Mouse (Mus musculus) ES-Bruce4 (cell line): Measurements from ENCODE around the gene Eprs.
A peak's percentile ranks its signal among the peaks of the same experiment; 100 is the strongest.

Experiments used
- CTCF ChIP-seq: IDR thresholded peaks from one replicate; pipeline ENCODE4 v1.8.1; 2011; ENCODE audit warnings: low read depth, low read length
- EP300 ChIP-seq: IDR thresholded peaks from 2 replicates; pipeline ENCODE4 v1.6.1; 2011; ENCODE audit warnings: low read depth, low read length; ENCODE audit not compliant: insufficient read depth
- POLR2A ChIP-seq: IDR thresholded peaks from one replicate; pipeline ENCODE4 v1.8.1; 2011; ENCODE audit warnings: low read length; ENCODE audit not compliant: insufficient read depth

DNA sequence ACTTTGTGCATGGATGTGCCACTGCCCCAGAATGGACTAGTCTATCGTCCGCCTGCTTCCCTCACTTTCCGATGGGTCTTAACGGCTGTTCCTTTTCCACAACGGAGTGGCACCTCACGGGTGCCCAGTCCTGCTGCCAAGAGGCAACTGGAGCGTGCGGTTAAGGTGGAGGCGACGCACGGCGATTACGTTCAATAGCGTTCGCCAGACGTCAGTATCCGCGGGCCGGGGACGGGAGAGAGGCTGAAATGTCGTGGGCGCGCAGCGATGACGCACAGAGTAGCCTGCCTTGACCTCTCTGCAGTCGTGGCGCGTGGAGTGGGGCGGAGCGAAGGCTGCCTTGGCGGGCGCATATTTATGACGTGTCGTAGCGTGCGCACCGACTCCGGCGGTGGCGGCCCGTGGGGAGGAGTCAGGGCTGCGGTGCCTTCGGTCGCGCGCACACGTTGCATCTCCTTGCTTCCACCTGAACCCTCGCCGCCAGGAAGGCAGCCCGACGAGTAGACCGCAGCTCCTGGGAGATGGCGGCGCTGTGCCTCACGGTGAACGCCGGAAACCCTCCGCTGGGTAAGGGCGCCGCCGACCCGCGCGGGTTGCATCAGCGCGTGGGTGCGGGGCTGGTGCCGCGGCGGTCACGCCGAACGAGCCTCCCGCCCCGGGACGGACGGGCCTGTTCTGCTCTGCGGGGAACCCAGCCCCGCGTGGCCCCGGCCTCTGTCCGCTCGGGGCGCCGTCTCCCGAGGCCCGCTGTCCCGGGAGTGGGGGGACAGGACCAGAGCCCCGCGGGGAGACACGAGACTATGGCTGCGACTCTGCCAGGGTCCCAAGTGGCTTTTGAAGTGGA is at the start of gene Eprs:
- TF ChIP-seq CTCF (no peak), POLR2A (peak; percentile 25), EP300 (no peak)
